In genomic region chr2:65820114-65820769, GRCm38 (mm10) we compare ENCODE assay signal across 24 mouse cellular contexts. TPM values are rescaled to one million over a fixed set of nuclear protein-coding genes. Genes with fewer than 3 reads are reported as not detected.
DNase-seq lines count a peak whose midpoint lies in the region; ATAC-seq lines count a peak whose summit lies in the region.
"Had no signal": no experiment of that assay in that cellular context is flagged by ENCODE, and none has a peak within 500 bp of the region (broad histone marks: within the 10 kb centered on the region; RNA-seq: fewer than 3 reads in every experiment).

No protein-coding gene starts in this region.

- peak; percentile 95 for ATAC-seq in erythroblast, adult 5-6 weeks (replicated peaks; ENCODE audit: low FRiP score, poor library complexity, severe bottlenecking)
- peak; percentile 96 for ATAC-seq in liver, embryonic 13.5 days (ENCODE audit: low read depth)
- peak; percentile 90 for ATAC-seq in megakaryocyte-erythroid progenitor cell, adult 5-6 weeks (replicated peaks; ENCODE audit: low FRiP score, low TSS enrichment, poor library complexity, severe bottlenecking)
- ATAC-seq: forebrain, embryonic 14.5 days; inflammation-experienced regulatory T-cells, adult 6 months; midbrain, embryonic 15.5 days had no signal

- peak; percentile 80 for DNase-seq in heart, embryonic 10.5 days (ENCODE audit: low spot score)
- DNase-seq in heart, adult 9 months (ENCODE audit: low spot score in 2 of 2) = no peak
- DNase-seq in liver, embryonic 13.5 days = peak; percentile 65
- DNase-seq in left cerebral cortex, adult 11 months (ENCODE audit: low spot score) = no peak
- DNase-seq in cerebellum, adult 11-12 months = no peak
- no peak for DNase-seq in cerebellum, postnatal 10 days
- DNase-seq: adrenal gland, postnatal 10 days; cerebellum, adult 9-11 months; gastrocnemius, postnatal 10 days; heart, postnatal 36 days; kidney, adult 18-20 months; lung, embryonic 14.5 days; lung, postnatal 36 days had no signal

- H3K9ac ChIP-seq in liver, embryonic 13.5 days = peak overlapping the region; percentile 56
- H3K9ac ChIP-seq: heart, embryonic 15.5 days; hindbrain, embryonic 14.5 days; limb, embryonic 13.5 days; lung, embryonic 14.5 days; midbrain, embryonic 15.5 days; neural tube, embryonic 12.5 days had no signal

- no peaks in the 10 kb centered on the region for H3K36me3 ChIP-seq in heart, embryonic 10.5 days
- H3K36me3 ChIP-seq in liver, embryonic 13.5 days = no peaks in the 10 kb centered on the region
- H3K36me3 ChIP-seq: heart, embryonic 15.5 days; limb, embryonic 13.5 days; midbrain, embryonic 15.5 days; neural tube, embryonic 12.5 days had no signal

- no peak overlapping the region for H3K4me3 ChIP-seq in heart, embryonic 10.5 days
- H3K4me3 ChIP-seq in liver, embryonic 13.5 days (replicated peaks) = peak overlapping the region; percentile 11
- H3K4me3 ChIP-seq: heart, embryonic 15.5 days; limb, embryonic 13.5 days; midbrain, embryonic 15.5 days; neural tube, embryonic 12.5 days had no signal

- no peaks in the 10 kb centered on the region for H3K9me3 ChIP-seq in heart, embryonic 10.5 days
- no peaks in the 10 kb centered on the region for H3K9me3 ChIP-seq in liver, embryonic 13.5 days (replicated peaks)
- H3K9me3 ChIP-seq: heart, embryonic 15.5 days; limb, embryonic 13.5 days; midbrain, embryonic 15.5 days; neural tube, embryonic 12.5 days had no signal

- WGBS in heart, embryonic 10.5 days = 84% methylated on average over 4 of the region's 4 CpGs
- 32% methylated on average over 4 of the region's 4 CpGs for WGBS in liver, embryonic 13.5 days (ENCODE audit: insufficient replicate concordance)

- H3K27ac ChIP-seq in heart, embryonic 10.5 days = no peak overlapping the region; the same call in 1 of the 2 replicates
- peak overlapping the region; percentile 97 for H3K27ac ChIP-seq in liver, embryonic 13.5 days
- H3K27ac ChIP-seq: heart, embryonic 15.5 days; hindbrain, embryonic 14.5 days; kidney, postnatal 0 days; limb, embryonic 13.5 days; midbrain, embryonic 15.5 days; neural tube, embryonic 12.5 days had no signal

- peak overlapping the region; percentile 62 for H3K4me2 ChIP-seq in liver, embryonic 13.5 days
- H3K4me2 ChIP-seq: heart, embryonic 15.5 days; hindbrain, embryonic 14.5 days; limb, embryonic 13.5 days; lung, embryonic 14.5 days; midbrain, embryonic 15.5 days; neural tube, embryonic 12.5 days had no signal

- no peaks in the 10 kb centered on the region for H3K4me1 ChIP-seq in heart, embryonic 10.5 days
- peaks cover 57% of the 10 kb centered on the region for H3K4me1 ChIP-seq in liver, embryonic 13.5 days (replicated peaks)
- H3K4me1 ChIP-seq: heart, embryonic 15.5 days; midbrain, embryonic 15.5 days; neural tube, embryonic 12.5 days had no signal

- H3K27me3 ChIP-seq in heart, embryonic 10.5 days (ENCODE audit: insufficient read depth, poor library complexity, severe bottlenecking) = no peaks in the 10 kb centered on the region
- H3K27me3 ChIP-seq in liver, embryonic 13.5 days = no peaks in the 10 kb centered on the region
- H3K27me3 ChIP-seq: heart, embryonic 15.5 days; limb, embryonic 13.5 days; midbrain, embryonic 15.5 days; neural tube, embryonic 12.5 days had no signal

RNA-seq across cellular contexts. Expression of gene Csrnp3, which starts 25.3 kb away (rescaled TPM):
- 1.3 and 2.2 TPM in 2 replicates for polyA plus RNA-seq in heart, embryonic 10.5 days (2016; fragmentation: Nextera tagmentation; extraction: Ambion mirVana)
- total RNA-seq in erythroblast, adult 5-6 weeks (2015; ENCODE audit: low replicate concordance) = not detected in 2 replicates
- total RNA-seq in erythroblast, adult 5-6 weeks (2017; ENCODE audit: low replicate concordance) = 0.14 TPM in 1 of 2 replicates, not detected in the other
- polyA plus RNA-seq in liver, embryonic 13.5 days (2015; fragmentation: Nextera tagmentation; extraction: Ambion mirVana) = 0.21 and 0.36 TPM in 2 replicates
- not detected in 2 replicates for total RNA-seq in megakaryocyte-erythroid progenitor cell, adult 5-6 weeks (2014; fragmentation: Nextera tagmentation)
- total RNA-seq in megakaryocyte-erythroid progenitor cell, adult 5-6 weeks (2017) = not detected in 2 replicates
- total RNA-seq: granulocyte monocyte progenitor cell, adult 5-6 weeks had no signal
- polyA plus RNA-seq: inflammation-experienced regulatory T-cells, adult 6 months had no signal

Comparison
In these comparisons a context has a peak if more than half of its experiments do, and no peak if none do; other contexts are left out.
1. DNase-seq: peak in heart, embryonic 10.5 days (single experiment) and liver, embryonic 13.5 days (single experiment); none in heart, adult 9 months (0 of 2), left cerebral cortex, adult 11 months (single experiment), cerebellum, adult 11-12 months (single experiment) and cerebellum, postnatal 10 days (0 of 2).
2. Peak in every context shown above with its lines, with median percentiles within 50 percentile points of each other: ATAC-seq.